Mouse (Mus musculus): ENCODE measurements around the gene Auts2. TPM values are rescaled to one million over a fixed set of nuclear protein-coding genes. Genes with fewer than 3 reads are reported as not detected.

Gene Auts2
- polyA plus RNA-seq, 1 experiment from 2014 or later: 36.0 TPM

GRCm38 (mm10) chr5:132067750-132068739 is 475.1 kb downstream of the Auts2 start:
- WGBS: 68% methylated on average over 10 of the region's 10 CpGs
- Histone ChIP-seq H3K27me3 (ENCODE audit: control insufficient read depth, insufficient read depth, low read length) (peaks cover 3% of the 10 kb centered on the region; the same call in 1 of the 2 replicates), H3K4me2 (no peak overlapping the region), H3K9me3 (ENCODE audit: control insufficient read depth, low read length) (no peaks in the 10 kb centered on the region; the same call in 1 of the 2 replicates), H3K4me3 (ENCODE audit: low read depth, low read length) (no peak overlapping the region), H3K4me1 (ENCODE audit: control insufficient read depth, insufficient read depth, low read length) (peaks cover 9% of the 10 kb centered on the region), H3K9ac (ENCODE audit: low read length) (no peak overlapping the region), H3K36me3 (ENCODE audit: control insufficient read depth, insufficient read depth, low read length) (no peaks in the 10 kb centered on the region), H3K27ac (ENCODE audit: low read depth, low read length) (no peak overlapping the region)
- no peak for ATAC-seq (ENCODE audit: low FRiP score)
- DNase-seq (ENCODE audit: low spot score, missing footprints): peak; percentile 83

- ATAC-seq (ENCODE audit: low FRiP score): no peak
- DNase-seq (ENCODE audit: low spot score, missing footprints): peak; percentile 12
- 91% methylated on average over 6 of the region's 6 CpGs for WGBS
- H3K4me1 ChIP-seq (ENCODE audit: control insufficient read depth, insufficient read depth, low read length): no peaks in the 10 kb centered on the region
- no peaks in the 10 kb centered on the region for H3K36me3 ChIP-seq (ENCODE audit: control insufficient read depth, insufficient read depth, low read length)
- no peak overlapping the region for H3K27ac ChIP-seq (ENCODE audit: low read depth, low read length)
- no peak overlapping the region for H3K9ac ChIP-seq (ENCODE audit: low read length)
- no peak overlapping the region for H3K4me2 ChIP-seq
- no peaks in the 10 kb centered on the region for H3K9me3 ChIP-seq (ENCODE audit: control insufficient read depth, low read length)
- H3K27me3 ChIP-seq (ENCODE audit: control insufficient read depth, insufficient read depth, low read length): no peaks in the 10 kb centered on the region
- H3K4me3 ChIP-seq (ENCODE audit: low read depth, low read length): no peak overlapping the region
Observed at GRCm38 (mm10) chr5:132060116-132060515, 483.0 kb downstream of the Auts2 start.

GRCm38 (mm10) chr5:132052637-132053036 is 490.5 kb downstream of the Auts2 start:
- Histone ChIP-seq H3K4me3 (ENCODE audit: low read depth, low read length) (no peak overlapping the region), H3K9ac (ENCODE audit: low read length) (no peak overlapping the region), H3K27me3 (ENCODE audit: control insufficient read depth, insufficient read depth, low read length) (no peaks in the 10 kb centered on the region), H3K4me1 (ENCODE audit: control insufficient read depth, insufficient read depth, low read length) (no peaks in the 10 kb centered on the region; the same call in 1 of the 2 replicates), H3K4me2 (no peak overlapping the region), H3K27ac (ENCODE audit: low read depth, low read length) (no peak overlapping the region), H3K9me3 (ENCODE audit: control insufficient read depth, low read length) (no peaks in the 10 kb centered on the region), H3K36me3 (ENCODE audit: control insufficient read depth, insufficient read depth, low read length) (no peaks in the 10 kb centered on the region)
- DNase-seq (ENCODE audit: low spot score, missing footprints): peak; percentile 85
- ATAC-seq (ENCODE audit: low FRiP score): no peak
- 56% methylated on average over 13 of the region's 13 CpGs for WGBS

- Histone ChIP-seq H3K9ac (ENCODE audit: low read length) (no peak overlapping the region), H3K27ac (ENCODE audit: low read depth, low read length) (no peak overlapping the region), H3K36me3 (ENCODE audit: control insufficient read depth, insufficient read depth, low read length) (no peaks in the 10 kb centered on the region), H3K4me2 (no peak overlapping the region), H3K4me1 (ENCODE audit: control insufficient read depth, insufficient read depth, low read length) (no peaks in the 10 kb centered on the region), H3K4me3 (ENCODE audit: low read depth, low read length) (no peak overlapping the region), H3K27me3 (ENCODE audit: control insufficient read depth, insufficient read depth, low read length) (no peaks in the 10 kb centered on the region), H3K9me3 (ENCODE audit: control insufficient read depth, low read length) (no peaks in the 10 kb centered on the region)
- DNase-seq (ENCODE audit: low spot score, missing footprints) (no peak), ATAC-seq (ENCODE audit: low FRiP score) (no peak)
- WGBS: 91% methylated on average over 6 of the region's 6 CpGs
Observed at GRCm38 (mm10) chr5:132039584-132039983, 503.6 kb downstream of the Auts2 start.

GRCm38 (mm10) chr5:132033491-132034350 is 509.4 kb downstream of the Auts2 start:
- Histone ChIP-seq H3K9ac (ENCODE audit: low read length) (no peak overlapping the region), H3K9me3 (ENCODE audit: control insufficient read depth, low read length) (no peaks in the 10 kb centered on the region), H3K36me3 (ENCODE audit: control insufficient read depth, insufficient read depth, low read length) (no peaks in the 10 kb centered on the region), H3K4me3 (ENCODE audit: low read depth, low read length) (no peak overlapping the region), H3K27ac (ENCODE audit: low read depth, low read length) (no peak overlapping the region), H3K27me3 (ENCODE audit: control insufficient read depth, insufficient read depth, low read length) (no peaks in the 10 kb centered on the region), H3K4me2 (no peak overlapping the region), H3K4me1 (ENCODE audit: control insufficient read depth, insufficient read depth, low read length) (peaks cover 6% of the 10 kb centered on the region; the same call in 1 of the 2 replicates)
- WGBS: 67% methylated on average over 15 of the region's 15 CpGs
- DNase-seq (ENCODE audit: low spot score, missing footprints): peak; percentile 73
- ATAC-seq (ENCODE audit: low FRiP score): peak; percentile 44; the same call in 1 of the 2 replicates

- Histone ChIP-seq H3K4me1 (ENCODE audit: control insufficient read depth, insufficient read depth, low read length) (peaks cover 6% of the 10 kb centered on the region; the same call in 1 of the 2 replicates), H3K4me3 (ENCODE audit: low read depth, low read length) (no peak overlapping the region), H3K27ac (ENCODE audit: low read depth, low read length) (no peak overlapping the region), H3K9me3 (ENCODE audit: control insufficient read depth, low read length) (no peaks in the 10 kb centered on the region), H3K27me3 (ENCODE audit: control insufficient read depth, insufficient read depth, low read length) (no peaks in the 10 kb centered on the region), H3K9ac (ENCODE audit: low read length) (no peak overlapping the region), H3K36me3 (ENCODE audit: control insufficient read depth, insufficient read depth, low read length) (no peaks in the 10 kb centered on the region), H3K4me2 (no peak overlapping the region)
- WGBS: 84% methylated on average over 15 of the region's 15 CpGs
- DNase-seq (ENCODE audit: low spot score, missing footprints) (peak; percentile 81), ATAC-seq (ENCODE audit: low FRiP score) (no peak)
Observed at GRCm38 (mm10) chr5:132030941-132031531, 512.1 kb downstream of the Auts2 start.

- H3K9ac ChIP-seq (ENCODE audit: low read length): no peak overlapping the region
- H3K27me3 ChIP-seq (ENCODE audit: control insufficient read depth, insufficient read depth, low read length): no peaks in the 10 kb centered on the region
- H3K36me3 ChIP-seq (ENCODE audit: control insufficient read depth, insufficient read depth, low read length): no peaks in the 10 kb centered on the region
- ATAC-seq (ENCODE audit: low FRiP score) (no peak), DNase-seq (ENCODE audit: low spot score, missing footprints) (peak; percentile 69)
- H3K9me3 ChIP-seq (ENCODE audit: control insufficient read depth, low read length): no peaks in the 10 kb centered on the region
- no peak overlapping the region for H3K4me2 ChIP-seq
- no peak overlapping the region for H3K27ac ChIP-seq (ENCODE audit: low read depth, low read length)
- 80% methylated on average over 11 of the region's 11 CpGs for WGBS
- H3K4me1 ChIP-seq (ENCODE audit: control insufficient read depth, insufficient read depth, low read length): peaks cover 6% of the 10 kb centered on the region; the same call in 1 of the 2 replicates
- H3K4me3 ChIP-seq (ENCODE audit: low read depth, low read length): no peak overlapping the region
Observed at GRCm38 (mm10) chr5:132029638-132030037, 513.5 kb downstream of the Auts2 start.

GRCm38 (mm10) chr5:132029038-132029437 is 514.1 kb downstream of the Auts2 start:
- ATAC-seq (ENCODE audit: low FRiP score): no peak
- peaks cover 6% of the 10 kb centered on the region; the same call in 1 of the 2 replicates for H3K4me1 ChIP-seq (ENCODE audit: control insufficient read depth, insufficient read depth, low read length)
- no peak overlapping the region for H3K9ac ChIP-seq (ENCODE audit: low read length)
- no peak overlapping the region for H3K4me3 ChIP-seq (ENCODE audit: low read depth, low read length)
- peak; percentile 57 for DNase-seq (ENCODE audit: low spot score, missing footprints)
- no peaks in the 10 kb centered on the region for H3K9me3 ChIP-seq (ENCODE audit: control insufficient read depth, low read length)
- H3K36me3 ChIP-seq (ENCODE audit: control insufficient read depth, insufficient read depth, low read length): no peaks in the 10 kb centered on the region
- no peak overlapping the region for H3K4me2 ChIP-seq
- WGBS: 88% methylated on average over 12 of the region's 12 CpGs
- no peak overlapping the region for H3K27ac ChIP-seq (ENCODE audit: low read depth, low read length)
- H3K27me3 ChIP-seq (ENCODE audit: control insufficient read depth, insufficient read depth, low read length): no peaks in the 10 kb centered on the region

Measured in midbrain, embryonic 11.5 days (tissue).